Mouse (Mus musculus) neural tube, embryonic 10.5 days (tissue): Measurements from ENCODE around the gene Akr1c18.

Source experiments
- DNase-seq: peaks from one replicate; pipeline ENCODE4 v3.0.0-alpha.2; 2017; ENCODE audit warnings: low spot score; ENCODE audit errors: extremely low spot score

Akr1c18 gene

GRCm38 (mm10) chr13:4102721-4103120 is 47.7 kb downstream of the Akr1c18 start:
- no peak for DNase-seq

DNA sequence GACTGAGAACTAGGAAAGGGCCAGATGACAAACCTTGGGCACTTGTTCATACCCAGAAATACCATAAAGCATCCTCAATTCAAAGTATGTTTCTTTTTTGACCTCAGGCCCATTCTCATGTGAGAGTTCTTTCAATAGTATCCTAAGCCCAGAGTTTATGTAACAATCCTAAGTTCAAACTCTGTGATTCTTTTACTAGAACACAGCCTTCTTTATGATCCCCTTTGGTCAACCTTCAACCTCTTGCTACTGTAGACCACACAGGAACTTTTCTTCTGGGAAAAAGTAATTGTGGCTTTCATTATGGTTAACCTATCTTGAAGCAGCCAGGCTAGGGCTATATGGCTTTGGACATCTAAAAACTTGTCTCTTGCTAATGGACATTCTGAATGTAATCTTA is 48.8 kb downstream of the Akr1c18 start:
- DNase-seq: no peak
